Mouse (Mus musculus) erythroblast, adult 5-6 weeks (primary cell): ENCODE results near the gene Prm3. TPM values are rescaled to one million over a fixed set of nuclear protein-coding genes. Genes with fewer than 3 reads are reported as not detected.

Experiments
- total RNA-seq, 2 experiments: library from RNA; stranded (forward) in 1 of 2; stranded (reverse) in 1 of 2; fragments of 150-400 nt in 1 of 2; fragments of 200-764, 138-1000 nt in 1 of 2; gene quantifications; 2 replicates each; pipeline versions ENCODE4 v1.2.3 to v1.2.4; 2015 to 2017; ENCODE audit warnings: low replicate concordance in 2 of 2

Gene Prm3
- total RNA-seq, 2 experiments from 2014 or later, result not detected

Other genes with a start within 250 kb of the Prm3 start
- 2.5 TPM in 1 of 2 replicates, not detected in the other for gene Dexi, start 247.9 kb downstream of the Prm3 start, total RNA-seq (2015; ENCODE audit: low replicate concordance)
- gene Dexi, start 247.9 kb downstream of the Prm3 start, total RNA-seq (2017; ENCODE audit: low replicate concordance), result 1.4 TPM in 1 of 2 replicates, not detected in the other
- 4.0 and 6.9 TPM in 2 replicates for gene Clec16a, start 245.6 kb downstream of the Prm3 start, total RNA-seq (2015; ENCODE audit: low replicate concordance)
- 4.6 and 5.4 TPM in 2 replicates for gene Clec16a, start 245.6 kb downstream of the Prm3 start, total RNA-seq (2017; ENCODE audit: low replicate concordance)
- 0.84 TPM in 1 of 2 replicates, not detected in the other for gene Socs1, start 5.4 kb downstream of the Prm3 start, total RNA-seq (2015; ENCODE audit: low replicate concordance)
- 0.56 and 1.2 TPM in 2 replicates for gene Socs1, start 5.4 kb downstream of the Prm3 start, total RNA-seq (2017; ENCODE audit: low replicate concordance)
- gene Tnp2, start 2.3 kb downstream of the Prm3 start, total RNA-seq (2015; ENCODE audit: low replicate concordance), result not detected in 2 replicates
- gene Tnp2, start 2.3 kb downstream of the Prm3 start, total RNA-seq (2017; ENCODE audit: low replicate concordance), result not detected in 2 replicates
- gene Prm2, start 5.2 kb upstream of the Prm3 start, total RNA-seq (2015; ENCODE audit: low replicate concordance), result not detected in 2 replicates
- gene Prm2, start 5.2 kb upstream of the Prm3 start, total RNA-seq (2017; ENCODE audit: low replicate concordance), result not detected in 2 replicates
- gene Prm1, start 14.9 kb upstream of the Prm3 start, total RNA-seq (2015; ENCODE audit: low replicate concordance), result not detected in 2 replicates
- gene Prm1, start 14.9 kb upstream of the Prm3 start, total RNA-seq (2017; ENCODE audit: low replicate concordance), result not detected in 2 replicates
- gene Gm11172, start 22.0 kb upstream of the Prm3 start, total RNA-seq (2015; ENCODE audit: low replicate concordance), result not detected in 2 replicates
- not detected in 2 replicates for gene Gm11172, start 22.0 kb upstream of the Prm3 start, total RNA-seq (2017; ENCODE audit: low replicate concordance)
- gene Rmi2, start 44.1 kb upstream of the Prm3 start, total RNA-seq (2015; ENCODE audit: low replicate concordance), result 0.96 and 3.8 TPM in 2 replicates
- 1.3 and 2.1 TPM in 2 replicates for gene Rmi2, start 44.1 kb upstream of the Prm3 start, total RNA-seq (2017; ENCODE audit: low replicate concordance)